Mouse (Mus musculus) spleen, adult 2 months (tissue): ENCODE results near the gene Cfap126.
"Not testable (repeated sequence)": the region's sequence is repeated elsewhere in the genome, so short reads cannot be mapped to it uniquely, and the experiment has no call there.

Experiments
- CTCF ChIP-seq: fragments of 200-500 bp; IDR thresholded peaks from 2 replicates; pipeline ENCODE4 v1.5.1; 2011; ENCODE audit warnings: mild to moderate bottlenecking, inconsistent platforms; ENCODE audit not compliant: insufficient read depth, insufficient read length, insufficient replicate concordance; ENCODE audit errors: extremely low read depth
- POLR2A ChIP-seq: fragments of 200-500 bp; IDR thresholded peaks from 2 replicates; pipeline ENCODE4 v1.6.1; 2011; ENCODE audit warnings: low read depth, low read length, inconsistent platforms

- not testable (repeated sequence) for TF ChIP-seq CTCF, POLR2A
Measured at GRCm38 (mm10) chr1:171079825-171080224, 33.9 kb upstream of the Cfap126 start.
